Mouse (Mus musculus) heart, postnatal 0 days (tissue): ENCODE results near the gene Rnf19b.

Source experiments
- CTCF ChIP-seq: IDR thresholded peaks from 2 replicates; pipeline ENCODE4 v1.5.1; 2016; ENCODE audit warnings: antibody characterized with exemption, control low read depth, low read depth
- EP300 ChIP-seq: IDR thresholded peaks from 2 replicates; pipeline ENCODE4 v1.6.1; 2016; ENCODE audit warnings: antibody characterized with exemption, low read depth

GRCm38 (mm10) chr4:129130755-129131303 is 72.8 kb downstream of the Rnf19b start:
- no peak for TF ChIP-seq CTCF
- TF ChIP-seq EP300: no peak
